In genomic region chr7:144914296-144914947, GRCm38 (mm10) we compare ENCODE assay signal across 8 mouse cellular contexts. TPM values are rescaled to one million over a fixed set of nuclear protein-coding genes. Genes with fewer than 3 reads are reported as not detected.
A peak's percentile ranks its signal among the peaks of the same experiment; 100 is the strongest.
DNase-seq lines count a peak whose midpoint lies in the region; ATAC-seq lines count a peak whose summit lies in the region.

No protein-coding gene starts in this region.

- H3K4me2 ChIP-seq in hindbrain, embryonic 14.5 days (replicated peaks): peak overlapping the region; percentile 96
- H3K4me2 ChIP-seq in limb, embryonic 13.5 days (replicated peaks): peak overlapping the region; percentile 97
- peak overlapping the region; percentile 94 for H3K4me2 ChIP-seq in neural tube, embryonic 14.5 days (ENCODE audit: low read depth, low read length)

- peaks cover 14% of the 10 kb centered on the region for H3K4me1 ChIP-seq in embryonic facial prominence, embryonic 10.5 days
- peaks cover 11% of the 10 kb centered on the region for H3K4me1 ChIP-seq in hindbrain, embryonic 14.5 days (replicated peaks; ENCODE audit: control insufficient read depth, insufficient read depth, low read length)
- peaks cover 12% of the 10 kb centered on the region for H3K4me1 ChIP-seq in limb, embryonic 13.5 days
- peaks cover 6% of the 10 kb centered on the region; the same call in 1 of the 2 replicates for H3K4me1 ChIP-seq in neural tube, embryonic 14.5 days (ENCODE audit: control insufficient read depth, insufficient read depth, low read length)

- DNase-seq in cerebellum, adult 9-11 months: no peak
- peak; percentile 31 to 40 for DNase-seq in B cell, adult 2 months
- DNase-seq in embryonic facial prominence, embryonic 10.5 days (ENCODE audit: low spot score): no peak
- DNase-seq in hindbrain, embryonic 14.5 days (ENCODE audit: low spot score): peak; percentile 68
- no peak for DNase-seq in gastrocnemius, adult 18-20 months (ENCODE audit: low spot score)

- H3K27me3 ChIP-seq in embryonic facial prominence, embryonic 10.5 days (replicated peaks; ENCODE audit: low read depth, poor library complexity, severe bottlenecking): no peaks in the 10 kb centered on the region
- H3K27me3 ChIP-seq in hindbrain, embryonic 14.5 days (ENCODE audit: control insufficient read depth, insufficient read depth, low read length): no peaks in the 10 kb centered on the region
- no peaks in the 10 kb centered on the region; the same call in 1 of the 2 replicates for H3K27me3 ChIP-seq in limb, embryonic 13.5 days
- no peaks in the 10 kb centered on the region for H3K27me3 ChIP-seq in neural tube, embryonic 14.5 days (ENCODE audit: control insufficient read depth, insufficient read depth, low read length)

- no peaks in the 10 kb centered on the region for H3K9me3 ChIP-seq in embryonic facial prominence, embryonic 10.5 days
- no peaks in the 10 kb centered on the region for H3K9me3 ChIP-seq in hindbrain, embryonic 14.5 days (ENCODE audit: control insufficient read depth, low read length)
- no peaks in the 10 kb centered on the region for H3K9me3 ChIP-seq in limb, embryonic 13.5 days
- no peaks in the 10 kb centered on the region for H3K9me3 ChIP-seq in neural tube, embryonic 14.5 days (ENCODE audit: control insufficient read depth, low read length)

- peak overlapping the region; percentile 93 for H3K4me3 ChIP-seq in embryonic facial prominence, embryonic 10.5 days
- peak overlapping the region; percentile 91 for H3K4me3 ChIP-seq in hindbrain, embryonic 14.5 days (replicated peaks; ENCODE audit: low read length)
- peak overlapping the region; percentile 85 for H3K4me3 ChIP-seq in limb, embryonic 13.5 days
- H3K4me3 ChIP-seq in neural tube, embryonic 14.5 days (ENCODE audit: low read depth, low read length): peak overlapping the region; percentile 83

- H3K36me3 ChIP-seq in embryonic facial prominence, embryonic 10.5 days (replicated peaks): peaks cover 20% of the 10 kb centered on the region
- H3K36me3 ChIP-seq in hindbrain, embryonic 14.5 days (replicated peaks; ENCODE audit: control insufficient read depth, insufficient read depth): peaks cover 26% of the 10 kb centered on the region
- peaks cover 25% of the 10 kb centered on the region for H3K36me3 ChIP-seq in limb, embryonic 13.5 days
- peaks cover 14% of the 10 kb centered on the region; the same call in 1 of the 2 replicates for H3K36me3 ChIP-seq in neural tube, embryonic 14.5 days (ENCODE audit: control insufficient read depth, insufficient read depth, low read length)

- peak overlapping the region; percentile 85 for H3K27ac ChIP-seq in embryonic facial prominence, embryonic 10.5 days (replicated peaks)
- peak overlapping the region; percentile 91 for H3K27ac ChIP-seq in hindbrain, embryonic 14.5 days
- no peak overlapping the region for H3K27ac ChIP-seq in limb, embryonic 13.5 days
- H3K27ac ChIP-seq in neural tube, embryonic 14.5 days (ENCODE audit: low read depth, low read length): peak overlapping the region; percentile 93

- H3K9ac ChIP-seq in hindbrain, embryonic 14.5 days: peak overlapping the region; percentile 82
- H3K9ac ChIP-seq in limb, embryonic 13.5 days: peak overlapping the region; percentile 53; the same call in 1 of the 2 replicates
- peak overlapping the region; percentile 64; the same call in 1 of the 2 replicates for H3K9ac ChIP-seq in neural tube, embryonic 14.5 days (replicated peaks; ENCODE audit: low read depth, low read length)

- WGBS in embryonic facial prominence, embryonic 10.5 days: 7% methylated on average over 17 of the region's 17 CpGs
- WGBS in hindbrain, embryonic 14.5 days: 8% methylated on average over 17 of the region's 17 CpGs
- 7% methylated on average over 17 of the region's 17 CpGs for WGBS in limb, embryonic 13.5 days
- 10% methylated on average over 17 of the region's 17 CpGs for WGBS in neural tube, embryonic 14.5 days

- ATAC-seq in cerebellum, adult (ENCODE audit: insufficient number of reproducible peaks, low FRiP score, low TSS enrichment): peak; percentile 67
- peak; percentile 91 for ATAC-seq in hindbrain, embryonic 14.5 days (ENCODE audit: low FRiP score)
- peak; percentile 91 for ATAC-seq in limb, embryonic 13.5 days (ENCODE audit: low FRiP score, low read depth)
- peak; percentile 92 for ATAC-seq in neural tube, embryonic 14.5 days (ENCODE audit: low read depth)

RNA-seq across cellular contexts. Expression of gene LTO1, which starts 0.5 kb away (rescaled TPM):
- 25.4 and 26.0 TPM in 2 replicates for polyA plus RNA-seq in embryonic facial prominence, embryonic 10.5 days (2016; fragmentation: Nextera tagmentation; extraction: Ambion mirVana)
- 22.3 and 22.6 TPM in 2 replicates for polyA plus RNA-seq in hindbrain, embryonic 14.5 days (2014; fragmentation: Nextera tagmentation; extraction: Ambion mirVana)
- 27.5 and 32.9 TPM in 2 replicates for polyA plus RNA-seq in limb, embryonic 13.5 days (2015; fragmentation: Nextera tagmentation; extraction: Ambion mirVana)
- polyA plus RNA-seq in neural tube, embryonic 14.5 days (2014; fragmentation: Nextera tagmentation; extraction: Ambion mirVana): 22.4 and 25.8 TPM in 2 replicates
- total RNA-seq in gastrocnemius, adult 18-20 months (2021): 10 to 100 TPM in 1 of 2 experiments, 1 to 10 TPM in 1; 8.0 to 10.2 TPM

RNA-seq across cellular contexts. Expression of gene Fgf15, which starts 18.1 kb away (rescaled TPM):
- polyA plus RNA-seq in embryonic facial prominence, embryonic 10.5 days (2016; fragmentation: Nextera tagmentation; extraction: Ambion mirVana): 17.5 and 19.7 TPM in 2 replicates
- polyA plus RNA-seq in hindbrain, embryonic 14.5 days (2014; fragmentation: Nextera tagmentation; extraction: Ambion mirVana): 13.7 and 18.5 TPM in 2 replicates
- polyA plus RNA-seq in limb, embryonic 13.5 days (2015; fragmentation: Nextera tagmentation; extraction: Ambion mirVana): 0.22 and 0.31 TPM in 2 replicates
- 11.9 and 13.3 TPM in 2 replicates for polyA plus RNA-seq in neural tube, embryonic 14.5 days (2014; fragmentation: Nextera tagmentation; extraction: Ambion mirVana)
- total RNA-seq in gastrocnemius, adult 18-20 months (2021): not detected

RNA-seq across cellular contexts. Expression of gene Ccnd1, which starts 25.3 kb away (rescaled TPM):
- polyA plus RNA-seq in embryonic facial prominence, embryonic 10.5 days (2016; fragmentation: Nextera tagmentation; extraction: Ambion mirVana): 191 and 194 TPM in 2 replicates
- 28.1 and 35.6 TPM in 2 replicates for polyA plus RNA-seq in hindbrain, embryonic 14.5 days (2014; fragmentation: Nextera tagmentation; extraction: Ambion mirVana)
- polyA plus RNA-seq in limb, embryonic 13.5 days (2015; fragmentation: Nextera tagmentation; extraction: Ambion mirVana): 167 and 169 TPM in 2 replicates
- 12.1 and 17.9 TPM in 2 replicates for polyA plus RNA-seq in neural tube, embryonic 14.5 days (2014; fragmentation: Nextera tagmentation; extraction: Ambion mirVana)
- 1 to 10 TPM; 3.2 to 9.1 TPM for total RNA-seq in gastrocnemius, adult 18-20 months (2021)

Comparison
In these comparisons a context has a peak if more than half of its experiments do, and no peak if none do; other contexts are left out.
1. DNase-seq: peak in B cell, adult 2 months (2 of 2) and hindbrain, embryonic 14.5 days (single experiment); none in cerebellum, adult 9-11 months (single experiment), embryonic facial prominence, embryonic 10.5 days (single experiment) and gastrocnemius, adult 18-20 months (single experiment).
2. Peak in every context shown above with its lines, with median percentiles within 50 percentile points of each other: ATAC-seq, H3K4me3 ChIP-seq, H3K4me2 ChIP-seq and H3K9ac ChIP-seq.